Mouse (Mus musculus) hindbrain, embryonic 16.5 days (tissue): ENCODE results near the gene Cd44. TPM values are rescaled to one million over a fixed set of nuclear protein-coding genes. Genes with fewer than 3 reads are reported as not detected.

ENCODE experiments used
- ATAC-seq: fragments of 200-750 bp; cut with Nextera tagmentation; 2 replicates; pipeline ENCODE4 v1.8.0; 2017; ENCODE audit warnings: moderate TSS enrichment, moderate library complexity
- H3K27ac ChIP-seq: fragments of 300-500 bp; sonication (generic); 2 replicates; pipeline ENCODE4 v1.5.1; 2014; ENCODE audit warnings: low read depth, mild to moderate bottlenecking, control low read depth, low read length, moderate library complexity
- H3K27me3 ChIP-seq: fragments of 300-500 bp; sonication (generic); replicated peaks from 2 replicates; pipeline ENCODE4 v1.6.1; 2014; ENCODE audit warnings: low read length; ENCODE audit not compliant: control insufficient read depth, insufficient read depth
- H3K36me3 ChIP-seq: fragments of 300-500 bp; sonication (generic); 2 replicates; pipeline ENCODE4 v1.6.1; 2014; ENCODE audit warnings: mild to moderate bottlenecking, low read length, moderate library complexity, mixed read lengths; ENCODE audit not compliant: control insufficient read depth, insufficient read depth
- H3K4me1 ChIP-seq: fragments of 300-500 bp; sonication (generic); 2 replicates; pipeline ENCODE4 v1.6.1; 2014; ENCODE audit warnings: low read depth, low read length; ENCODE audit not compliant: control insufficient read depth, insufficient read depth
- H3K4me2 ChIP-seq: fragments of 300-500 bp; sonication (generic); 2 replicates; pipeline ENCODE4 v1.6.1; 2014; ENCODE audit warnings: mild to moderate bottlenecking, low read length, control low read depth, moderate library complexity
- H3K4me3 ChIP-seq: fragments of 300-500 bp; sonication (generic); 2 replicates; pipeline ENCODE4 v1.5.1; 2014; ENCODE audit warnings: mild to moderate bottlenecking, low read length, control low read depth, moderate library complexity
- H3K9ac ChIP-seq: fragments of 300-500 bp; sonication (generic); 2 replicates; pipeline ENCODE4 v1.6.1; 2014; ENCODE audit warnings: low read depth, mild to moderate bottlenecking, control low read depth, low read length, moderate library complexity
- H3K9me3 ChIP-seq: fragments of 300-500 bp; sonication (generic); 2 replicates; pipeline ENCODE4 v1.6.1; 2014; ENCODE audit warnings: mild to moderate bottlenecking, low read length, moderate library complexity; ENCODE audit not compliant: control insufficient read depth
- WGBS: fragments of 180-500 bp; shearing (Covaris S2); extraction: QIAGEN DNeasy Blood & Tissue Kit; methylation state at CpG from one replicate; pipeline ENCODE4 v1.1.7; 2014; 5-methylcytosine and 5-hydroxymethylcytosine counted together
- polyA plus RNA-seq: library from polyadenylated mRNA; unstranded; fragments of >200 nt; fragmentation: Nextera tagmentation; extraction: Ambion mirVana; gene quantifications from 2 replicates; pipeline ENCODE4 v1.2.1, GENCODE M21; 2015

The Cd44 gene
- polyA plus RNA-seq, 1 experiment from 2014 or later = 4.7 TPM

DNA sequence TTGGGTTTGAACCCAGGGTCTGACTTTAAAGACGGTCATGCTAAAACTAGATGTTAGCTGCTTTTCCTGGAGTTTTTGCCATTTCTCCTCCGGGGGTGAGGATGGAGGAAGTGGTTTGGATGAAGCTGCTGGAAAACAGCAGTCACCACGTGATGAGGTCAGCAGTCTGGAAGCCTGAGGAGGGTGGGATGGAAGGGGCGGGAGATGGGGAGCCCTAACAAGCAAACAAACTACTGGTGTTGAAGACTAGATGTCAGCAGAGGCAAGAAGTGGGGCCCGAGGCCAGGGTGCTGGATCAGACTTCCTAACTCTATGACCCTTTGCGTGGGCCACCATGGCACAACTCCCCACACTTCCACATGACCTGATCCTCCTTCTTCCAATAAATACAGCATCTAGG, 96.2 kb downstream of the Cd44 start:
- no peak overlapping the region for H3K27ac ChIP-seq
- no peak overlapping the region for H3K4me3 ChIP-seq
- no peak overlapping the region for H3K9ac ChIP-seq
- H3K4me2 ChIP-seq = no peak overlapping the region
- ATAC-seq = no peak
- H3K9me3 ChIP-seq = no peaks in the 10 kb centered on the region
- H3K4me1 ChIP-seq = no peaks in the 10 kb centered on the region
- no peaks in the 10 kb centered on the region for H3K27me3 ChIP-seq
- WGBS = 84% methylated on average over 6 of the region's 6 CpGs
- H3K36me3 ChIP-seq = no peaks in the 10 kb centered on the region

DNA sequence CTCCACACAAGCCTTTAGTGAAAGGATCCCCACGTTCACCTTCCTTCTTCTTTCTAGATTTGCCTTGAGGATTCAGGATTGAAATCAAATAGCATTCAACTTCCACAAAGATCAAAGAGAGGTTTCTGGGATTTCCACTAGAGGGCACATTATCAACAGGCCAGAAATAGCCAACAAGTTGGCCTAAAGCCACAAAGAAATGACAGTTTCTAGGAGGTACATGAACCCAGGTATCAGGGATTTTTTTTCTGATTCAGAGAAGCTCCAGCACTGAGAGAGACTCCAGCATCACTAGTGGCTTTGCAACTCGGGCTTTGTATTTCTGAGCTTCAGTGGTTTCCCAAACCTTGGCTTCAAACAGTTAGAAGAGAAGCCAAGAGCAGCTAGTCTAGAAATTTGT, 97.4 kb downstream of the Cd44 start:
- no peak overlapping the region for H3K4me3 ChIP-seq
- H3K27me3 ChIP-seq = no peaks in the 10 kb centered on the region
- 47% methylated on average over 2 of the region's 2 CpGs for WGBS
- H3K9me3 ChIP-seq = no peaks in the 10 kb centered on the region
- no peak overlapping the region for H3K9ac ChIP-seq
- no peaks in the 10 kb centered on the region for H3K4me1 ChIP-seq
- no peak overlapping the region for H3K4me2 ChIP-seq
- no peak for ATAC-seq
- H3K27ac ChIP-seq = no peak overlapping the region
- H3K36me3 ChIP-seq = no peaks in the 10 kb centered on the region

DNA sequence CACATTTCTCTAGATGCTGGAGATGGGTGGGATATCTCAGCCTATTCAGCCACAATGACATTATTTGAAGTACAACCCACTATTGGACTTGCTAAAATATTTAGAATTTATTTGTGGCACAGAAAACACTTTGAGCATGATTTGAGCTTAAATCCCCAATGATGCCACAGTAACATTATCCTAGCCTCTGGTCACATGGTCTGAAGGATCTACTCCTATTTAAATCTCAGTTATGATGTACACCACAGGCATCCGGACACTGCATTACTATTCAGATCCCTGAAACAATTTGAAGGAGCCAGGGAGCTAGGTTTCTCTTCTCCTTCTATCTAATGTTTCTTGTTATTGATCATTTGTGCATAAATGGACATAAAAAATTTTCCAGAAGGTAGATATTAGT, 99.6 kb downstream of the Cd44 start:
- no peaks in the 10 kb centered on the region for H3K36me3 ChIP-seq
- no peaks in the 10 kb centered on the region for H3K9me3 ChIP-seq
- no peak overlapping the region for H3K4me3 ChIP-seq
- no peaks in the 10 kb centered on the region for H3K27me3 ChIP-seq
- H3K9ac ChIP-seq = no peak overlapping the region
- 83% methylated on average over 1 of the region's 1 CpGs for WGBS
- no peak for ATAC-seq
- no peak overlapping the region for H3K4me2 ChIP-seq
- H3K27ac ChIP-seq = no peak overlapping the region
- no peaks in the 10 kb centered on the region for H3K4me1 ChIP-seq

DNA sequence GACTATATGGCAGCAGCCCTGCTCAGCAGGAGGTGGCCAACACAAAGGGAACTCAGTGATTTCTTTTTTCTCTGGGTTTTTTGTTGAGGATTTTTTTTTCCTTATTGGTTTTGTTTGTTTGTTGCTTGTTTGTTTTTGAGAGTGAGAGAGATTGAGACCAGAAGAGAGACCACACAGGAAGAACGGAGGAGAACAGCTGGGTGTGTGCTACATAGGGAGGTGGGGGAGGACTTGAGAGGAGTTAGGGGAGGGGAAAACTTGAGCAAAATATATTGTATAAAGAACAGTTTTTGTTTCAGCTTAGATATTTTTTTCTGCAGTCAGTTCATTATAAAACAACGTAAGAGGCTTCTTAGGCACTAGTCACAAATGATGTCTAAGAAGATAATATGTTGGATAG, 103.3 kb downstream of the Cd44 start:
- no peaks in the 10 kb centered on the region for H3K9me3 ChIP-seq
- 67% methylated on average over 2 of the region's 2 CpGs for WGBS
- H3K4me1 ChIP-seq = no peaks in the 10 kb centered on the region
- no peak overlapping the region for H3K9ac ChIP-seq
- no peak overlapping the region for H3K4me2 ChIP-seq
- H3K4me3 ChIP-seq = no peak overlapping the region
- H3K36me3 ChIP-seq = no peaks in the 10 kb centered on the region
- H3K27ac ChIP-seq = no peak overlapping the region
- ATAC-seq = no peak
- no peaks in the 10 kb centered on the region for H3K27me3 ChIP-seq

DNA sequence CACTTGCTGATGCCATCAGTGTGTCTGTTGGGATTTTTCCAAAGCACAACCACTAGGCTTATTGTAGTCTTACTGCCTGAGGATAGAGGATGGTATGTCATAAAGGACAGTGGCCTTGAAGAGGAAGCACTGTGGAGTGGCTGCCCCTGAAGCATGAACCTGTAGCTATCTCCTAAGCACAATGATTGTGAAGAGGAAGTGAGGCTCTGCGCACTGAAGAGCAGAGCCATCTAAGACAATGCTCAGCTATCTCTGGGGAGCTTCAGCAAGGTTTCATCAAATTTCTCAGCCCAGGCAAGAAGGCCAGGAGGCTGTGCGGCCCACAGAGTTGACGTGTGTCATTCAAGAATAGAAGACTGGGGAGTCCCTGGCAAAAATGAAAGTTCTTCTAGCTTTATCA, 106.4 kb downstream of the Cd44 start:
- Histone ChIP-seq H3K4me2 (no peak overlapping the region), H3K9me3 (no peaks in the 10 kb centered on the region), H3K9ac (no peak overlapping the region), H3K27ac (no peak overlapping the region), H3K4me3 (no peak overlapping the region), H3K36me3 (no peaks in the 10 kb centered on the region), H3K27me3 (no peaks in the 10 kb centered on the region), H3K4me1 (no peaks in the 10 kb centered on the region)
- ATAC-seq = no peak
- 98% methylated on average over 3 of the region's 3 CpGs for WGBS

DNA sequence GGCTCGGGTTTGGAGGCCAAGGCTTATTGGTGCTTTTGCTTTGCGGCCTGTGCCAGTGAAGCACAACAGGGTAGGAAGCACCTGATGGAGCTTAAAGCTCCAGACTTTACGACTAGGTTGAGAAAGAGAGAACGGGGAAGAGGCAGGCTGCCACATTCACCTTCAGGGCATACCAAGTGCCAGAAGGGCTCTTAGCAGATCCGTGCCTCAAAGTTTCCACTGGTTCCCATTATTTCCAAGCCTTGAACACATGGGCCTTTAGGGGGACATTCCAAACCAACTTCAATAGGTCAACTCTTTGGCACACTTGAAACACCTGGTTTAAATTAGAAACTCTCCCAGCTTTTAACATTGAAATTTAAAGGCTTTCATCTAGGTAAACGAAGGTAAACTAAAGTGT, 108.7 kb downstream of the Cd44 start:
- H3K9ac ChIP-seq = no peak overlapping the region
- 86% methylated on average over 6 of the region's 6 CpGs for WGBS
- no peaks in the 10 kb centered on the region for H3K9me3 ChIP-seq
- H3K4me2 ChIP-seq = no peak overlapping the region
- H3K36me3 ChIP-seq = no peaks in the 10 kb centered on the region
- no peak overlapping the region for H3K27ac ChIP-seq
- no peak overlapping the region for H3K4me3 ChIP-seq
- no peaks in the 10 kb centered on the region for H3K27me3 ChIP-seq
- ATAC-seq = no peak
- H3K4me1 ChIP-seq = no peaks in the 10 kb centered on the region

DNA sequence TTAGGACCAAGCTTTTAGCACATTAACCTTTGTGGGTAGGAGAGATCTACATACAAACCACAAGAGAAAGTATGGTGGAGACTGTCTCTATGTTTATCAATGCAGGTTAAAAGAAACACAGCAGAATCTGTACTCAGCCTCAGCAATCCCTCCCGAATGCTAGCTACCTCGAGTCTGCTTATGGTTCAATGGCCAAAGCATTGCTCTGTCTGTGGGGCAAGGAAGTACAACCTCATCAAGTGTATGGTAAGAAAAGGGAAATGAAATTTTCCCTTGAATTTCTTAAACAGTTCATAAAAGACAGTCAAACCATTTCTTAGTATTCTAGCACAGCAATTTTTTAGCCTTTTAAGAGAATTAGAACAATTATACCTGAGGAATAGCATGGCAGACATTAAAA, 109.8 kb downstream of the Cd44 start:
- Histone ChIP-seq H3K4me3 (no peak overlapping the region), H3K27me3 (no peaks in the 10 kb centered on the region), H3K4me2 (no peak overlapping the region), H3K36me3 (no peaks in the 10 kb centered on the region), H3K4me1 (no peaks in the 10 kb centered on the region), H3K27ac (no peak overlapping the region), H3K9me3 (no peaks in the 10 kb centered on the region), H3K9ac (no peak overlapping the region)
- ATAC-seq = no peak
- WGBS = 80% methylated on average over 2 of the region's 2 CpGs

DNA sequence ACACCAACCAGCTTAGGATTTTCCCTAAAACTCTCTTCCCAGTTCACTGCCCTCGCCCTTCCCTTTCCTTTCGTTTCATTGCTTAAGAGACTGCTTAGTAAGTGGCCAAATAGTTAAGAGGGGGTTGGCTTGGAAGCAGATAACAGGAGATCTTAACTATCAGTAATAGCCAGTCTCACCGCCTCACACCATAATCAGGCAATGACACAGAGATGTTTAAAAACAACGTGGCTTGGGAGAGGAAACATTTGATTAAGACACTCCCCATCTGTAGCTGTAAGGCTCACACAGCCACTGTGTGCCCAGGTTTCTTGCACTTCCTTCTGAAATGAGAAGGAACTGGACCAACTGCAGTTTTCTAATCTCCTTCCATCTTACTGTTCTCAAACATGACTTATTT, 115.8 kb downstream of the Cd44 start:
- Histone ChIP-seq H3K9ac (no peak overlapping the region), H3K4me3 (no peak overlapping the region), H3K4me2 (no peak overlapping the region), H3K36me3 (no peaks in the 10 kb centered on the region), H3K27ac (no peak overlapping the region), H3K27me3 (no peaks in the 10 kb centered on the region), H3K9me3 (no peaks in the 10 kb centered on the region), H3K4me1 (no peaks in the 10 kb centered on the region)
- 77% methylated on average over 4 of the region's 4 CpGs for WGBS
- ATAC-seq = no peak

DNA sequence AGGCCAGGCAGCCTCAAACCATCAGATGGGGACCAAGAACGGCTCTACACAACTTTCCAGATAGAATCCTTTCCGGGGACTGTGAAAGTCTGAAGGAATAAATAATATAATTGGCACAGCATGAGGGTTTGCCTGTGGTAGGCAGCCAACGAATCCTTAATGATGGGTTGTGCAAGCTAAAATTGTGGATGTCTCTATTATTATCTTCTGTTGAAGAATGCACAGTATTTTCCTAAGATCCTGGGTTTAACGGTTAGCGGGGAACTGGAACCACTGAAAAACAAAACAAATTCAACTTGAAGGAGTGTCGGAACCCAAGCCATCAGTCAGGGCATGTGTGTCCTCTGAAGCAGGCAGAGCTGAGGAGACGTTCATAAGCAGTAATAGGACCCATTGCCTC, 118.7 kb downstream of the Cd44 start:
- no peaks in the 10 kb centered on the region for H3K4me1 ChIP-seq
- 72% methylated on average over 7 of the region's 7 CpGs for WGBS
- no peak overlapping the region for H3K27ac ChIP-seq
- H3K36me3 ChIP-seq = 0 out of 2 replicates have a peak, but pooled peaks cover under 1% of the 10 kb centered on the region
- H3K4me2 ChIP-seq = no peak overlapping the region
- H3K9me3 ChIP-seq = no peaks in the 10 kb centered on the region
- H3K4me3 ChIP-seq = no peak overlapping the region
- no peak overlapping the region for H3K9ac ChIP-seq
- no peak for ATAC-seq
- H3K27me3 ChIP-seq = no peaks in the 10 kb centered on the region

DNA sequence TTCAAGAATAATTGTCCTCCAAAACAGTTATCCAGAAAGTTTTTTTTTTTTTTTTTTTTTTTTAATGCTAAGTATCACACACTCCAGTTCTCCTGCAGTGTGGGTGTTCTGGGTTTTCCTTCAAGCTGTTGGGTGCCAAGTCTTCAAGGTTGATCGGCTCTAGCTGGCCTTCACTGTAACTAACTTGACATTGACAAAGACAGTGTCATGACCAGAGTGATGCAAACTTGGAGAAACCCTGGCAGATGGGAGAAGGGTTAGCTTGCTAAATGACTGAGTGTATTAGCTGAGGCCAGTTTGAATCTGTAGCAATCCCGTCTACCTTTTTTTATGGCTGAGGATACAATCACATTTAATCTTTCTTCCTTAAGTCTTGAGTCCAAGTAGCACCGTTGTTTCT, 123.3 kb downstream of the Cd44 start:
- Histone ChIP-seq H3K9me3 (no peaks in the 10 kb centered on the region), H3K9ac (no peak overlapping the region), H3K4me1 (no peaks in the 10 kb centered on the region), H3K4me2 (no peak overlapping the region), H3K4me3 (no peak overlapping the region), H3K36me3 (0 out of 2 replicates have a peak, but pooled peaks cover 2% of the 10 kb centered on the region), H3K27me3 (no peaks in the 10 kb centered on the region), H3K27ac (no peak overlapping the region)
- 93% methylated on average over 3 of the region's 3 CpGs for WGBS
- no peak for ATAC-seq
